Mouse (Mus musculus) neutrophil, adult 65 days (primary cell): ENCODE results near the gene Slco1a4. TPM values are rescaled to one million over a fixed set of nuclear protein-coding genes. Genes with fewer than 3 reads are reported as not detected.

Experiments used
- total RNA-seq: library from RNA; stranded (reverse); gene quantifications from 2 replicates; pipeline ENCODE4 v1.2.4, GENCODE M21; 2023

Gene Slco1a4
- total RNA-seq = not detected in 2 replicates

DNA sequence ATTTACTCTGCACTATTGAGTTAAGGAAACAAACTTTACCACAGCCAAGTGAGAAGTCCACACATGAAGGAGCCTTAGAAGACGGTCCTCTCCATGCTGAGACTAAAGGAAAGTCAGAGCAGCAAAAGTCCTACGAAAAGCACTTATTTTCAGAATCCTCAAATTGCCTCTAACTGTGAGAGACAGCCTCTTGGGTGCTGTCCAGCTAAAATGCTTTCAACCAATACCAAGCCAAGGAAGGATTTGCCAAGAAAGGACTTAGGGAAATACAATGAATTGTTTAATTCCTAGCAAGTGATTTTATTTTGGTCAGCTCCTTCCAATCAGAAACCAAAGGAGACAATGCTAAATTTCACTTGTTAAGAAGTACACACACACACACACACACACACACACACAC, at the start of gene Slco1a4:
Gene Slco1a4 (minus strand): TSS at position 115 of the 400 bp plus-strand sequence.

DNA sequence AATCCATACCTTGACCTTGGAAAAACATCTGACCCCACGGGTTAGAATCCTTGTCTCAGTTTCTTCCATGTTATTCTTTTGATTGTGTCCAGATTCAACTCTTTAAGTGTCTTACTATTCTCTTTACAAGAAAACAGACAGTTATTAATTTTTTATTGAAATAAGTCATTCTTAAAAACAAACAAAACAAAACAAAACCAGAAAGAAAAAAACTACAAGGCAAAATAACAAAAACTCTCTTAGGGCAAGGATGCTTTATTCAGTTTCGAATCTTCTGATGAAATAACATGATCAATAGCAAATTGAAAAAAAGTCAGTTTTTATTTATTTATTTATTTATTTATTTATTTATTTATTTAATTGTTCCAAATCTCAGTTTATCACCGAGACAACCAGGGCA, 82.3 kb downstream of the Slco1a4 start, which contains the start of gene Gm5724:
Gene Gm5724 (minus strand): TSS at position 101 of the 400 bp plus-strand sequence.

Other genes with a start within 250 kb of the Slco1a4 start
- not detected in 2 replicates for gene Slco1b2, start 226.7 kb downstream of the Slco1a4 start, total RNA-seq
- not detected in 2 replicates for gene Gm5724, start 82.4 kb downstream of the Slco1a4 start, total RNA-seq
- gene Slco1a1, start 90.8 kb upstream of the Slco1a4 start, total RNA-seq = not detected in 2 replicates
- gene Gm6614, start 155.2 kb upstream of the Slco1a4 start, total RNA-seq = not detected in 2 replicates